Mouse (Mus musculus) forebrain, embryonic 12.5 days (tissue): ENCODE results near the gene Apoo. TPM values are rescaled to one million over a fixed set of nuclear protein-coding genes. Genes with fewer than 3 reads are reported as not detected.
"Not testable (repeated sequence)": the region's sequence is repeated elsewhere in the genome, so short reads cannot be mapped to it uniquely, and the experiment has no call there.

Experiments used
- ATAC-seq: fragments of 200-750 bp; cut with Nextera tagmentation; 2 replicates; pipeline ENCODE4 v1.8.0; 2017; ENCODE audit warnings: moderate TSS enrichment; ENCODE audit not compliant: low FRiP score
- H3K27ac ChIP-seq: fragments of 300-500 bp; sonication (generic); 2 replicates; pipeline ENCODE4 v1.5.1; 2016; ENCODE audit warnings: mild to moderate bottlenecking
- H3K27me3 ChIP-seq: fragments of 300-500 bp; sonication (generic); 2 replicates; pipeline ENCODE4 v1.6.1; 2016; ENCODE audit warnings: mild to moderate bottlenecking
- H3K36me3 ChIP-seq: fragments of 300-500 bp; sonication (generic); replicated peaks from 2 replicates; pipeline ENCODE4 v1.6.1; 2016; ENCODE audit warnings: mild to moderate bottlenecking
- H3K4me1 ChIP-seq: fragments of 300-500 bp; sonication (generic); 2 replicates; pipeline ENCODE4 v1.6.1; 2016
- H3K4me2 ChIP-seq: fragments of 300-500 bp; sonication (generic); 2 replicates; pipeline ENCODE4 v1.6.1; 2016; ENCODE audit warnings: mild to moderate bottlenecking, moderate library complexity
- H3K4me3 ChIP-seq: fragments of 300-500 bp; sonication (generic); replicated peaks from 2 replicates; pipeline ENCODE4 v1.5.1; 2016; ENCODE audit warnings: mild to moderate bottlenecking
- H3K9ac ChIP-seq: fragments of 300-500 bp; sonication (generic); 2 replicates; pipeline ENCODE4 v1.6.1; 2016; ENCODE audit warnings: mild to moderate bottlenecking
- H3K9me3 ChIP-seq: fragments of 300-500 bp; sonication (generic); 2 replicates; pipeline ENCODE4 v1.6.1; 2016
- WGBS: fragments of 180-500 bp; shearing (Covaris S2); methylation state at CpG from one replicate; pipeline ENCODE4 v1.1.7; 2016; 5-methylcytosine and 5-hydroxymethylcytosine counted together
- microRNA-seq: library from miRNA; unstranded; fragments of <30 nt; microRNA quantifications from one replicate; pipeline ENCODE4, GENCODE M21; 2017
- polyA plus RNA-seq: library from polyadenylated mRNA; unstranded; fragments of >200 nt; fragmentation: Nextera tagmentation; extraction: Ambion mirVana; gene quantifications from 2 replicates; pipeline ENCODE4 v1.2.1, GENCODE M21; 2016

Apoo gene
- polyA plus RNA-seq, 1 experiment from 2014 or later, result 118 TPM

DNA sequence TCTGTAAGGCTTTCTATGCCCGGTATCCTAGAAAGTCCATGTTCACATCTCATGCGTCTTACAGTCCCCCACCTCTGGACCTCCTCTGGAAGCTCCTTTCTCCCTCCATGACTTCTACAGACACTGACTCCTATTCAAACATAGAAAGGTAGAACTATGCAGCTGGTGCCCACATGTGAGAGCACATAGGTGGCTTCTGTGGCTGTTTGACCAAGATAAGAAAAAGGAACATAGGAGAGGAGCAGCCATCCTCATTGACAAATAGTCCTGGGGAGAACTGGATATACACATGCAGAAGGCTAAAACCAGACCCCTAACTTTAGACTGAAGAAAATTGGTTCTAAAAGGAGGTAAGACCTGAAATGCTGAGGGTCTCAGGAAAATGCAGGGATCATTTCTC, 79.1 kb downstream of the Apoo start:
- H3K36me3 ChIP-seq, H3K27ac ChIP-seq, H3K9me3 ChIP-seq, H3K4me2 ChIP-seq, H3K4me1 ChIP-seq, H3K9ac ChIP-seq, ATAC-seq, H3K4me3 ChIP-seq: not testable (repeated sequence)
- WGBS, result 92% methylated on average over 2 of the region's 2 CpGs
- H3K27me3 ChIP-seq, result peaks cover 12% of the 10 kb centered on the region; the same call in 1 of the 2 replicates

DNA sequence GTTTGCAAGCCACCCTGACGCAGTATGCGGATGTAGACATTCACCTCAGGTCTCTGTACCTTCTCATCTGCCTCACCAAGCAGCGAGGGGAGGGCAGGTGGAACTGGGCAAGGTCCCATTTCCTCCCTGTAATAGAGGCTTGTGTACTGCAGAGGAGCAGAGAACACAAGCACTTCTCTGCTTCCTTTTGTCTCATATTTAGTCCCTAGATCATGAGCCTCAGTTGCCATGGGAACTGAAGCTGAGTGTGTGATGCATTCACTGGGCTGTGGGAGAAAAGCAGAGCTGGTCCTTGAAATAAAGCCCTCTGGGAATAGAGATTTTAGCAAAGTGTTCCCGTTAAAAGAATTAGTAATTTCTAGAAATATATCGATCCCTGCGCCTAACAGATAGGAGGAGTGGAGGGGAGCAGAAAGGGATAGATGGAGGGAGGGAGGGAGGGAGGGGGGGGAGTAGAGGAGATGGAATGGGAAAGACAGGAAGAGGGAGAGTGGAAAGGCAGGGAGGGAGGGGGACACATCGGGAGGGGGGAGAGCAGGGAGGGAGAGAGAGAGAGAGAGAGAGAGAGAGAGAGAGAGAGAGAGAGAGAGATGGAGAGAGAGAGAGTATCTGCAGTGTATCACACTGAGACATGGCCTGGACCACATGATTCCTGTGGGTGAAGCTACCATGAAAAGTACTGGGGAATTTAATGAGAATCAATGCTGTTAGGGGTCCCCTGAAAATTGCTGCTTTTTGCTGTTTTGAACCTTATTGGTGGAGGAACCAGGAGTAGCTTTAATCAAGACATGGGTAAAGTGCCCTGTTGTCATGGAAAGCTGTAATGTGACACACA, 83.3 kb downstream of the Apoo start:
- not testable (repeated sequence) for H3K9me3 ChIP-seq, H3K4me1 ChIP-seq, H3K36me3 ChIP-seq, H3K4me3 ChIP-seq, H3K4me2 ChIP-seq, H3K9ac ChIP-seq, H3K27ac ChIP-seq
- no CpG with 5 or more reads among the region's 7 CpGs for WGBS
- peak; percentile 87 for ATAC-seq
- peaks cover 24% of the 10 kb centered on the region for H3K27me3 ChIP-seq

DNA sequence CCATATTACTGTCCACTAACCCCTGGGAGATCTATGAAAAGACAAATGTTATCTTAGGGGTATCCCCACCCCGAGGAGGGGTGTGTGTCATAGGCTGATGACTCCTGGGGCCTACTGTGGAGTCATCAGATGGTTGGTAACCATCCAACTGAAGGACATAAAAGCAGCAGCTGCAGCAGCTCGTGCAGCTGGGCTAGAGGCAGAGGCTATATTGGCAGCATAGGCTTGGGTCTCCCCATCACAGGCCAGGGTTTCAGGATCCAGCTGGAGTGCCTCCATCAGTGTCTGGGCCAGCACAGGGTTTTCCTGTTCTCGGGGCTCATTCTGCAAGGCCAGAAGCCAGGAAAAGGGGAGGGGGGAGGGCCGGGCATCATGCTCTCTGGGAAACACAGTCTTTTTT, 92.4 kb downstream of the Apoo start:
- Histone ChIP-seq H3K4me2 (no peak overlapping the region), H3K4me3 (no peak overlapping the region), H3K27me3 (peaks cover 48% of the 10 kb centered on the region), H3K27ac (no peak overlapping the region), H3K9me3 (no peaks in the 10 kb centered on the region), H3K9ac (no peak overlapping the region), H3K4me1 (no peaks in the 10 kb centered on the region), H3K36me3 (no peaks in the 10 kb centered on the region)
- ATAC-seq, result no peak
- 72% methylated on average over 4 of the region's 4 CpGs for WGBS

DNA sequence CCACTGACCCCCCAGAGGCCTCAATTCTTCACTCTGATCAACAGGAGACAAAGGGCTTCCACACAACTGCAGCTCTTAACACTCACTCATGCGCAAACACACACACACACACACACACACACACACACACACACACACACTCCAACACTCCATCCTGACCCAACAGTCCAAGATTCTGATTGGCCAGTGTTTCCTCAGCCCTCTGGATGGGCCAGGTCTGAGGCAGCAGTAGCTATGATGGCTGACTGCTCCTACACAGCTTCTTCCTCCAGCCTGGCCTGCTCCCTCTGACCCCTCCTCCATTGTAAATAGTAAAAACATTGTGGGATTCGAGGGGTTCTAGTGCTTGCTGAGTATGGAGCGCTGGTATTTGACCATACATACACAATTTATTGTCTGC, 94.6 kb downstream of the Apoo start:
- not testable (repeated sequence) for ATAC-seq, H3K4me2 ChIP-seq

DNA sequence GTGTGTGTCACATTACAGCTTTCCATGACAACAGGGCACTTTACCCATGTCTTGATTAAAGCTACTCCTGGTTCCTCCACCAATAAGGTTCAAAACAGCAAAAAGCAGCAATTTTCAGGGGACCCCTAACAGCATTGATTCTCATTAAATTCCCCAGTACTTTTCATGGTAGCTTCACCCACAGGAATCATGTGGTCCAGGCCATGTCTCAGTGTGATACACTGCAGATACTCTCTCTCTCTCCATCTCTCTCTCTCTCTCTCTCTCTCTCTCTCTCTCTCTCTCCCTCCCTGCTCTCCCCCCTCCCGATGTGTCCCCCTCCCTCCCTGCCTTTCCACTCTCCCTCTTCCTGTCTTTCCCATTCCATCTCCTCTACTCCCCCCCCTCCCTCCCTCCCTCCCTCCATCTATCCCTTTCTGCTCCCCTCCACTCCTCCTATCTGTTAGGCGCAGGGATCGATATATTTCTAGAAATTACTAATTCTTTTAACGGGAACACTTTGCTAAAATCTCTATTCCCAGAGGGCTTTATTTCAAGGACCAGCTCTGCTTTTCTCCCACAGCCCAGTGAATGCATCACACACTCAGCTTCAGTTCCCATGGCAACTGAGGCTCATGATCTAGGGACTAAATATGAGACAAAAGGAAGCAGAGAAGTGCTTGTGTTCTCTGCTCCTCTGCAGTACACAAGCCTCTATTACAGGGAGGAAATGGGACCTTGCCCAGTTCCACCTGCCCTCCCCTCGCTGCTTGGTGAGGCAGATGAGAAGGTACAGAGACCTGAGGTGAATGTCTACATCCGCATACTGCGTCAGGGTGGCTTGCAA, 95.9 kb downstream of the Apoo start:
- H3K36me3 ChIP-seq, H3K4me3 ChIP-seq, H3K27ac ChIP-seq, H3K4me2 ChIP-seq, H3K4me1 ChIP-seq, H3K9ac ChIP-seq, H3K9me3 ChIP-seq: not testable (repeated sequence)
- peaks cover 21% of the 10 kb centered on the region; the same call in 1 of the 2 replicates for H3K27me3 ChIP-seq
- ATAC-seq, result peak; percentile 91
- WGBS, result no CpG with 5 or more reads among the region's 7 CpGs

More for the DNA sequence above, 94.6 kb downstream of the Apoo start:
- H3K27ac ChIP-seq, H3K4me3 ChIP-seq, H3K4me1 ChIP-seq, H3K9ac ChIP-seq, H3K36me3 ChIP-seq, H3K9me3 ChIP-seq: not testable (repeated sequence)
- WGBS, result 83% methylated on average over 1 of the region's 3 CpGs
- H3K27me3 ChIP-seq, result peaks cover 34% of the 10 kb centered on the region

Small RNAs within 50 kb of the gene (microRNA-seq; reads per million reads assigned to microRNA genes)
- not detected for gene Gm44477

Other genes starting within 250 kb of the Apoo start
- 34.1 and 34.8 TPM in 2 replicates for gene Zfx, start 243.4 kb upstream of the Apoo start, polyA plus RNA-seq
- gene Eif2s3x, start 154.3 kb upstream of the Apoo start, polyA plus RNA-seq, result 109 and 114 TPM in 2 replicates
- gene Klhl15, start 132.5 kb upstream of the Apoo start, polyA plus RNA-seq, result 10.6 and 11.9 TPM in 2 replicates
- 0.10 and 0.14 TPM in 2 replicates for gene Fam90a1b, start 340 bp upstream of the Apoo start, polyA plus RNA-seq
- 854 and 906 TPM in 2 replicates for gene Maged1, start 175.0 kb downstream of the Apoo start, polyA plus RNA-seq